Mouse (Mus musculus) C2C12 (cell line): Measurements from ENCODE around the gene Shisal2a. TPM values are rescaled to one million over a fixed set of nuclear protein-coding genes. Genes with fewer than 3 reads are reported as not detected.

Experiments
- H3K27me3 ChIP-seq: one replicate; pipeline ENCODE4 v1.6.1; 2011; ENCODE audit not compliant: control insufficient read depth, insufficient read depth, insufficient read length
- H3K36me3 ChIP-seq: one replicate; pipeline ENCODE4 v1.6.1; 2011; ENCODE audit not compliant: control insufficient read depth, insufficient read depth
- H3K4me3 ChIP-seq: one replicate; pipeline ENCODE4 v1.5.1; 2011; ENCODE audit warnings: mild to moderate bottlenecking, control low read depth; ENCODE audit not compliant: poor library complexity, insufficient read depth, severe bottlenecking
- H3K79me2 ChIP-seq: one replicate; pipeline ENCODE4 v1.6.1; 2011; ENCODE audit not compliant: control insufficient read depth, insufficient read depth
- H3K79me3 ChIP-seq: one replicate; pipeline ENCODE4 v1.6.1; 2011; ENCODE audit warnings: low read depth, control low read depth
- H3ac ChIP-seq: one replicate; pipeline ENCODE3; 2011; ENCODE audit warnings: low read depth; ENCODE audit not compliant: control insufficient read depth, insufficient read length
- CEBPB ChIP-seq: IDR thresholded peaks from one replicate; pipeline ENCODE4 v1.6.1; 2011; ENCODE audit warnings: low read depth, mild to moderate bottlenecking, control low read depth, moderate library complexity
- CTCF ChIP-seq: IDR thresholded peaks from one replicate; pipeline ENCODE4 v1.5.1; 2011; ENCODE audit not compliant: control insufficient read depth, insufficient read depth, insufficient read length
- FOSL1 ChIP-seq: IDR thresholded peaks from one replicate; pipeline ENCODE4 v1.8.0; 2011; ENCODE audit warnings: mild to moderate bottlenecking, low read length; ENCODE audit not compliant: poor library complexity, insufficient read depth, severe bottlenecking
- MAX ChIP-seq: IDR thresholded peaks from one replicate; pipeline ENCODE4 v1.6.1; 2011; ENCODE audit warnings: mild to moderate bottlenecking, control low read depth
- MYOD1 ChIP-seq: IDR thresholded peaks from one replicate; pipeline ENCODE4 v1.6.1; 2011; ENCODE audit warnings: low read depth; ENCODE audit not compliant: control insufficient read depth, insufficient read length
- MYOG ChIP-seq: IDR thresholded peaks from one replicate; pipeline ENCODE4 v1.6.1; 2011; ENCODE audit not compliant: control insufficient read depth, insufficient read length; ENCODE audit errors: extremely low read depth
- USF1 ChIP-seq: IDR thresholded peaks from one replicate; pipeline ENCODE4 v1.6.1; 2011; ENCODE audit warnings: low read depth, mild to moderate bottlenecking, control low read depth, moderate library complexity
- polyA plus RNA-seq: library from polyadenylated mRNA; unstranded; fragments of >200 nt; fragmentation: generic; extraction: Trizol; gene quantifications from one replicate; pipeline ENCODE4 v1.2.1, GENCODE M21; 2012; ENCODE audit warnings: missing spikeins

The Shisal2a gene
- polyA plus RNA-seq, 1 experiment = not detected

DNA sequence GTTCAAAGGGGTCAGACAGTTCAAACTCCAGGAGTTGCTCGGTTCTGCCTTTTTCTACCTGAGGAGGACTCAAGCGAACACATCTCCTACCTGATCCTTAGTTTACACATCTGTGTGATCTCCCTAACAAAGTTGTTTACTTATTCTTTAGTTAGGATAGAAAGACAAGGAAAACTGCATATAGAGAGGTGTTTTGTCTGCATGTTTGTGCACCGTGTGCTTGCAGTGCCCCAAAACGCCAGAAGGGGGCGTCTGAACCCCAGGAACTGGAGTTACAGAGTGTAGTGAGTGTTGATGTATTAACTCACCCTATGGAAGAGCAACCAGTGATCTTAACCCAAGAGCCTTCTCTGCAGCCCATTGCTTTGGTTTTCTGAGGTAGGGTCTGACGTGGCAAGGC is 63.4 kb downstream of the Shisal2a start:
- H3K79me3 ChIP-seq = no peaks in the 10 kb centered on the region
- H3K79me2 ChIP-seq = no peaks in the 10 kb centered on the region
- no peaks in the 10 kb centered on the region for H3K36me3 ChIP-seq
- no peak overlapping the region for H3ac ChIP-seq
- TF ChIP-seq MYOD1 (no peak), MAX (no peak), CTCF (no peak), USF1 (no peak), MYOG (no peak), CEBPB (no peak)
- peaks cover 3% of the 10 kb centered on the region for H3K27me3 ChIP-seq
- H3K4me3 ChIP-seq = no peak overlapping the region

GRCm38 (mm10) chr4:108318649-108319615 is 64.2 kb downstream of the Shisal2a start:
- Histone ChIP-seq H3ac (no peak overlapping the region), H3K36me3 (no peaks in the 10 kb centered on the region), H3K27me3 (peaks cover 3% of the 10 kb centered on the region), H3K79me2 (no peaks in the 10 kb centered on the region), H3K4me3 (no peak overlapping the region), H3K79me3 (no peaks in the 10 kb centered on the region)
- TF ChIP-seq MYOG (no peak), MYOD1 (no peak), CTCF (no peak), FOSL1 (no peak), USF1 (no peak), CEBPB (no peak)

Other genes starting within 250 kb of the Shisal2a start
- 76.9 TPM for gene Scp2, start 238.4 kb downstream of the Shisal2a start, polyA plus RNA-seq
- gene Echdc2, start 217.9 kb downstream of the Shisal2a start, polyA plus RNA-seq = 14.1 TPM
- gene Zyg11a, start 165.3 kb downstream of the Shisal2a start, polyA plus RNA-seq = 0.01 TPM
- 5.4 TPM for gene Zyg11b, start 82.3 kb downstream of the Shisal2a start, polyA plus RNA-seq
- 66.4 TPM for gene Coa7, start 55.2 kb downstream of the Shisal2a start, polyA plus RNA-seq
- not detected for gene Gpx7, start 23.6 kb upstream of the Shisal2a start, polyA plus RNA-seq
- gene Tut4, start 76.1 kb upstream of the Shisal2a start, polyA plus RNA-seq = 5.2 TPM
- gene Prpf38a, start 196.0 kb upstream of the Shisal2a start, polyA plus RNA-seq = 35.9 TPM
- 6.2 TPM for gene Orc1, start 196.1 kb upstream of the Shisal2a start, polyA plus RNA-seq
- 33.6 TPM for gene Cc2d1b, start 236.6 kb upstream of the Shisal2a start, polyA plus RNA-seq